Mouse (Mus musculus): ENCODE data around the gene Glod4. TPM values are rescaled to one million over a fixed set of nuclear protein-coding genes. Genes with fewer than 3 reads are reported as not detected.
"Not testable (repeated sequence)": the region's sequence is repeated elsewhere in the genome, so short reads cannot be mapped to it uniquely, and the experiment has no call there.

Glod4 gene
- polyA plus RNA-seq, 3 experiments from 2014 or later = 83.0 to 101 (median 84.6) TPM

- no peak for ATAC-seq
Observed at GRCm38 (mm10) chr11:76257386-76257785, 13.9 kb upstream of the Glod4 start.

- no peak for ATAC-seq
Observed at GRCm38 (mm10) chr11:76256129-76256528, 12.6 kb upstream of the Glod4 start.

GRCm38 (mm10) chr11:76255431-76256001 lies 12.0 kb upstream of the Glod4 start:
- ATAC-seq = no peak

GRCm38 (mm10) chr11:76253918-76254264 lies 10.4 kb upstream of the Glod4 start:
- ATAC-seq = no peak

- peak; percentile 83 for ATAC-seq
Observed at GRCm38 (mm10) chr11:76253145-76253917, 9.8 kb upstream of the Glod4 start.

- no peak for ATAC-seq
Observed at GRCm38 (mm10) chr11:76252036-76252435, 8.5 kb upstream of the Glod4 start.

- no peak for ATAC-seq
Observed at GRCm38 (mm10) chr11:76247239-76247638, 3.7 kb upstream of the Glod4 start.

- no peak for ATAC-seq
Observed at GRCm38 (mm10) chr11:76246439-76246838, 2.9 kb upstream of the Glod4 start.

- peak; percentile 54 for ATAC-seq
Observed at GRCm38 (mm10) chr11:76243811-76244546, 454 bp upstream of the Glod4 start.

- ATAC-seq = no peak
Observed at GRCm38 (mm10) chr11:76239750-76240149, 3.8 kb downstream of the Glod4 start.

GRCm38 (mm10) chr11:76236136-76236535 lies 7.4 kb downstream of the Glod4 start:
- no peak for ATAC-seq

GRCm38 (mm10) chr11:76225051-76225450 lies 18.5 kb downstream of the Glod4 start:
- no peak for ATAC-seq

GRCm38 (mm10) chr11:76224631-76225030 lies 18.9 kb downstream of the Glod4 start:
- ATAC-seq = no peak

GRCm38 (mm10) chr11:76217390-76217800 lies 26.1 kb downstream of the Glod4 start, which contains the start of the genes Dbil5 and Gemin4:
Gene Dbil5 (plus strand): TSS chr11:76217608.
Gene Gemin4 (minus strand): TSS chr11:76217664.
- peak; percentile 98 for ATAC-seq

- ATAC-seq = no peak
Observed at GRCm38 (mm10) chr11:76216681-76217389, 26.7 kb downstream of the Glod4 start.

GRCm38 (mm10) chr11:76216049-76216540 lies 27.4 kb downstream of the Glod4 start:
- no peak for ATAC-seq

GRCm38 (mm10) chr11:76215011-76215410 lies 28.5 kb downstream of the Glod4 start:
- no peak for ATAC-seq

GRCm38 (mm10) chr11:76213841-76214240 lies 29.7 kb downstream of the Glod4 start:
- ATAC-seq = no peak

- ATAC-seq = not testable (repeated sequence)
Observed at GRCm38 (mm10) chr11:76211595-76211994, 31.9 kb downstream of the Glod4 start.

- ATAC-seq = no peak
Observed at GRCm38 (mm10) chr11:76210228-76210985, 33.1 kb downstream of the Glod4 start.

GRCm38 (mm10) chr11:76206793-76207192 lies 36.7 kb downstream of the Glod4 start:
- no peak for ATAC-seq

All from inflammation-experienced regulatory T-cells, adult 6 months (primary cell).